Mouse (Mus musculus) gastrocnemius, postnatal 25 days (tissue): Measurements from ENCODE around the gene Hist1h3a. TPM values are rescaled to one million over a fixed set of nuclear protein-coding genes. Genes with fewer than 3 reads are reported as not detected.
"Not testable (repeated sequence)": the region's sequence is repeated elsewhere in the genome, so short reads cannot be mapped to it uniquely, and the experiment has no call there.

Source experiments
- DNase-seq: peaks from one replicate; pipeline ENCODE4 v3.0.0; 2022
- total RNA-seq, 2 experiments: library from RNA; stranded (reverse); gene quantifications; 1 replicate in 1 of 2; 2 replicates in 1 of 2; pipeline ENCODE4 v1.2.3; 2021

Gene Hist1h3a
- total RNA-seq, 2 experiments from 2014 or later = 10.2 to 14.0 TPM

DNA sequence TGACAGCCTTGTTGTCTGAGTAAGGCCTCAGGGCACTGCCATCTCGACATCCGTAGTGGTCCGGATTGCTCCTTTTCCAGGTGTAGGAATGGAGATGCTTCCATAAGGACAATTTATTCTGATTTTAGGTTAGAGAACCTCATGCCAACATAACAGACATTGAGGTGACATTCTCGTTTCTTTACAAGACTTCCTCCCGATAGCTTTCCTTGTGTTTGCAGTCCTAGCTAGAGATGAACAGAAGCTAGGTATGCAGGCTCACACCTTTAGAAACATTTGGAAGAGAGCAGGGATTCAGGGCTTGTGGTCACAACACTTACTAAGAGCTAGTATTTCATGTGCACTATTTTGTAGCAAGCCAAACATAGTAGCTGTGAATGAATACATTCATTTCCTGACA, 19.0 kb downstream of the Hist1h3a start:
- no peak for DNase-seq

GRCm38 (mm10) chr13:23742007-23742406, 20.2 kb downstream of the Hist1h3a start:
- no peak for DNase-seq

- no peak for DNase-seq
Measured at GRCm38 (mm10) chr13:23740910-23741309, 21.3 kb downstream of the Hist1h3a start.

DNA sequence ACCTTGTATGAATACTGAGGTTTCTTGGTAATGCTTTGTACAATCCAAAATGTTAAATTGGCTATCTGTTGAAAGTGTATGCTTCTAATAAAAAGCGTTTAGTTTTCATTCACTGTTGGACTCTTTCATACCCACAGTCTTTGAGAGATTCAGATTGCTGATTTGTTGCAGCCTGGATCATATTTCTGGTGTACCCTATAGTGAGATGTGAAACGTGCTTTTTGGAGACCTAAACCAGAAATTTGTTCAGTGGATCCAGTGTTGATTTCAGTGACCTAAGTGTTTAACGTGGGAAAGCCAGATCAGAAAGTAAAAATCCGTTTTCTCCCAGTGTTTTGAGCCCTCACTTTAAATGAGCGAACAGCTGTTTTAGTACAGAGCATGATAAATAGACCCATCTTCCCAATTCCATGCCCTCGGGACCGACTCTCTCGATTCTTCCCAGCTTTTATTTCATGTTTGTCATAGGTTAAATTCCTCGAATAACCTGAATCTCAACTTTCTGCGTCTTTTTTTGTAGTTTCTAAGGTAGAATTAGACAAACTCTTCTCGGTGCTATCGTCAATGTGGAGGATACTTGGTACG, 21.8 kb downstream of the Hist1h3a start:
- no peak for DNase-seq

DNA sequence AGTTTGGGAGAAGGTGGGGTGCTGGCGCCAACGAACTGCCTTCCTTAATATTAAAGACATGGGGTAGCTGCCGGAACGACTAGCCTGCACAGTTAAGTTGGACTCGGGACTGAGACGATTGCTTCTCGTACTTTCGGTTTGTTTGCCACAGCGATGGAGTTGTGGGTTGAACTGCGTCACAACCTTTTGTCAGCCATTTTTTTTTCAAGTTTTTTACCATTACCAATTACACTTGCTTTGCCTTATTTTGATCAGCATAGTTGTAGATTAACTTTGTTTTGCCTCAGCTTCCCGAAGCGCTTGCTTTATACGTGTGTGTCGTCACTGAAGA, 22.3 kb downstream of the Hist1h3a start:
- no peak for DNase-seq

- peak; percentile 94 for DNase-seq
Measured at GRCm38 (mm10) chr13:23739069-23739921, 22.9 kb downstream of the Hist1h3a start.

DNA sequence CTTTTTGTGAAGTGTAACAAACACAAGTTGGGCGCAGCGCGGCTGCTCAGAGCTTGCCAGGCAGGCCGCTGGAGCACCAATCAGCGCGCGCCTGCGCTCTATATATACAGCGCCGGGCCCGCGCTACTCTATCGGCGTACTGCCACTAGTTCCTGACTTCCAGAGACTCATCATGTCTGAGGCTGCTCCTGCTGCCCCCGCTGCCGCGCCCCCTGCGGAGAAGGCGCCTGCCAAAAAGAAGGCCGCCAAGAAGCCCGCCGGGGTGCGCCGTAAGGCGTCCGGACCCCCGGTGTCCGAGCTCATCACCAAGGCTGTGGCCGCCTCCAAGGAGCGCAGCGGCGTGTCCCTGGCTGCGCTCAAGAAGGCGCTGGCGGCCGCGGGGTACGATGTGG, 23.5 kb downstream of the Hist1h3a start, which contains the start of gene Hist1h1c:
Hist1h1c (plus strand) TSS at position 132 of the 392 bp plus-strand sequence.
- DNase-seq = peak; percentile 89

DNA sequence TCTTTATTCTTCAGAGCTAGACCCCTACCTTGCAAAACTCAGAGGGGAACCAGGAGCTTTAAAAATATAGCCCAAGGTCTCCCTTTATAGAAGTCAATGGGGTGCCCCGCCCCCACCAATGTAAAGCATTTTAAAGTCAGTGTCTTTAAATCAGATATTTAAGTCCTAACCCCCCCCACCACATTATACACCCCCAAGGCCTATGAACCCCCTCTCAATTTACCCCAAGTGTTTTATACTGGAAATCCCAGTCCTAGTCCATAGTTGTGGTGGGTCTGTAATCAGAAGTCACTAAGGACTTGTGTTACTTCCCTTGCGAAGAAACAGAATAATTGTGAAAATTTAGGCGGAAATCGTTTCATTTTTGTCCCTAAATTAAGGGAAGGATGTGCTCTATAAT, 24.1 kb downstream of the Hist1h3a start:
- DNase-seq = no peak

GRCm38 (mm10) chr13:23737091-23737490, 25.1 kb downstream of the Hist1h3a start:
- DNase-seq = no peak

- no peak for DNase-seq
Measured at GRCm38 (mm10) chr13:23732156-23732804, 29.9 kb downstream of the Hist1h3a start.

DNA sequence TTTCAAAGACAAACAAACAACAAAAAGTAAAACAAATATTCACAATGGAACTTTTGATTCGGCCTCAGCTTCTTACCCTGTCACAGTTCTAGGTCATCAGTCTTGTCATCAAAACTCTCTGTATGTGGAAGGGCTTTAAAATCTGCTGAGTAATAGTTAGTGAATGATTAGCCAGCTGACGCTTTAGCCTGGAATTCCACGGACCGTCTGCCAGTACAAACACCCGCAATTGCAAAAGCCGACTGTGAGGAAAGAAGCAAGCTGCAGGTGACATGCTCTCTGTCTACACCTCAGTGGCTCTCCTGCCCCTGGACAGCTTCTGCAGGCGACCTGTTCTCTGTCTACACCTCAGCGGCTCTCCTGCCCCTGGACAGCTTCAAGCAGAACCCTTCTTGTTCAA, 31.7 kb downstream of the Hist1h3a start:
- DNase-seq = no peak

DNA sequence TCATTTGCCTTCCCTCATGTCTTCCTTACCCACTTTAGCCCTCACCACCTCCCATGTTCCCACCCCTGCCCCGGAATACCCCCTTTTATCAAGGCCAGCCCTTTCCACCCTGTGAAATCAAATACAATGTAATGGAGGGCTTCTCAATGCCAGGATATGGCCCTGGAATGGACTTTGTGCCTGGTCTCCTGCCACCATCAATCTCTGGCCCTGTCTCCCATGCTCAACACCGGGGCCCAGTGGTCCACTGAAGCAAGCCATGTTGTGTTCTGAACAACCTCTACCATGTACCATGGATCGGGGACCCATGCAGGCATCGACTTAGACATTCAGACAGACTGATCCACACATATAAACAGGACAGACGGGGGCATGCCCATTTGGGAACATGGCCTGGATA, 32.5 kb downstream of the Hist1h3a start:
- DNase-seq = no peak

- no peak for DNase-seq
Measured at GRCm38 (mm10) chr13:23729192-23729525, 33.0 kb downstream of the Hist1h3a start.

- no peak for DNase-seq
Measured at GRCm38 (mm10) chr13:23728472-23729191, 33.6 kb downstream of the Hist1h3a start.

DNA sequence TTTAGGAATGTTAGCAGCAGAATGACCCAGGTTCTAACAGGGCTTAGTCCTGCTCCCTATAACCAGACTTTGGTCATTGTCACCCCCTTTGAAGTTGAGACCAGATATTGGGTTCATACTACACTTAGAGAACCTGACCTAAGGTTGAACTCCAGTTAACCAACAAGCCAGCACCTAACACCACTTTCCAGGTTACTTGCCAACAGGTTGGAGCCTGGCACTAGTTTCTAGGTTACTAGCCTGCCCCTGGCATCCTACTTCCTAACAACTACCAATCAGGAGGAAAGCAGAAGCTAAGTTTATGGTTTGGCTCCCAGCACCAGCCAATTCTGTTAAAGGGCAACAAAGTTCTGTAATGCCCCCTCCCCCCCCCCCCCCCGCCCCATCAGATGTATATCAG, 37.0 kb downstream of the Hist1h3a start:
- DNase-seq = no peak

DNA sequence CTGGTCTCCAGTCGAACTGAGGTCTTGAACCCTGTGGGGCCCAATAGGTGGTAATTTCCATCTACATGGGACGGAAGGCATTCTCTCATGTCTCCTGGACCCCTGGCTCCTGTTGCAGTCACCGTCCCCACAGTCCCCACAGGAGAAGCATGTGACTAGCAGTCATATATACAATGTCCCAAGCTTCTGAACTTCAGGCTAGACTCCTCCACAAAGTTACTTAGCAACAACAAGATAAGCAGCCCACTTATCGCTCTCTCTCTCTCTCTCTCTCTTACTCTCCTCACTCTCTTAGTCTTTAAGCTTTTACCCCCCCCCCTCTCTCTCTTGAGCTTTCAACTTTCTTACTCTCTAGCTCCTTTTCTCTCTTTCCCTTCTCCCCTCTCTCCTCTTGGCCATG, 37.9 kb downstream of the Hist1h3a start:
- DNase-seq = no peak

DNA sequence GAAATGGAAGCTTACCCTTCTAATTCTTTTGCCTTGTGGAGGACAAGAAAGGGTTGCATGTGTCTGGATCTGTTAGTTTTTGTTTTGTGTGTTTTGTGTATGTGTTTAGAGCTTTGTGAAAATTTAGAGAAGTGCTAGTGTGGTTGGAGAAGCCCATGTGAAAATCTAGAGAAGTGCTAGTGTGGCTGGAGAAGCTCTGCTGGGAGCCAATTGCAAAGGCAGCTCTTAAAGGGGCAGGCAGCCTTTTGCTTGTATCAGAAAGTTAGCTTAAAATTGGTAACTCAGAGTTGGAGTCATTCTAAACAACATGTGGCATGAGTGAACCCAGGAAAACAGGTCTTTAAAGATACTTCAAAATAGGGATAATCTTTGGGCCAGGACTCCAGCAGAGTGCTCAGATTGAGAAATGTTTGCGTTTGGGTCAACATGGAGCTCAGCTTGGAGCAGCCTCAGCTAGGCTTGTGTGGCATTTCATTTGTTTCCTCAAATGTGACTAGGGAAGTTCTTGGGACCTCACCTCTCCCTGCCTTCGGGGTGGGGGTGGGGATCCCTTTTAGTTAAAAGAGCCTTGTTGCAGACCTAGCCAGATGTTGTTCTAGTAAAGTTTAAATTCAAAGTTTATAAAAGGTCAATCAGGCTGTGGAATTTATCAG, 44.5 kb downstream of the Hist1h3a start:
- DNase-seq = not testable (repeated sequence)

DNA sequence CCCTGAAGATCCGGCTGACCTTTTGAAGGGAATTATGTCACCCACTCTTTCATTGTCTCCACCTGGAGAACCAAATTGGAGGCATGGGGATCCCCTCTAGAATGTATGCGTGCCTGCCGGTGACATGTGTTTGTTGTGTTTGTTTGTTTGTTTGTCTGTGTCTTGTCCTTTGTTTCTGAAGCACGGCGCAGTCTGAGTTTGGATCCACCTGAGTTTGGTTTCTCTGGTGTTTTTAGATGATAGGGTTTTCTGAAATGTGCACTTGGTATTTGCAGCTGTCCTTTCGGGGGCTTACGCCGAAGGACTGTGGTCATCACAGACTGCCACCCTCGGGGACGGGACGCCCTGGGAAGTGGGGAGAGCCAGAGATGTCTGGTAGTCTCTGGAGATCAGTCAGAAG, 45.0 kb downstream of the Hist1h3a start:
- DNase-seq = no peak

DNA sequence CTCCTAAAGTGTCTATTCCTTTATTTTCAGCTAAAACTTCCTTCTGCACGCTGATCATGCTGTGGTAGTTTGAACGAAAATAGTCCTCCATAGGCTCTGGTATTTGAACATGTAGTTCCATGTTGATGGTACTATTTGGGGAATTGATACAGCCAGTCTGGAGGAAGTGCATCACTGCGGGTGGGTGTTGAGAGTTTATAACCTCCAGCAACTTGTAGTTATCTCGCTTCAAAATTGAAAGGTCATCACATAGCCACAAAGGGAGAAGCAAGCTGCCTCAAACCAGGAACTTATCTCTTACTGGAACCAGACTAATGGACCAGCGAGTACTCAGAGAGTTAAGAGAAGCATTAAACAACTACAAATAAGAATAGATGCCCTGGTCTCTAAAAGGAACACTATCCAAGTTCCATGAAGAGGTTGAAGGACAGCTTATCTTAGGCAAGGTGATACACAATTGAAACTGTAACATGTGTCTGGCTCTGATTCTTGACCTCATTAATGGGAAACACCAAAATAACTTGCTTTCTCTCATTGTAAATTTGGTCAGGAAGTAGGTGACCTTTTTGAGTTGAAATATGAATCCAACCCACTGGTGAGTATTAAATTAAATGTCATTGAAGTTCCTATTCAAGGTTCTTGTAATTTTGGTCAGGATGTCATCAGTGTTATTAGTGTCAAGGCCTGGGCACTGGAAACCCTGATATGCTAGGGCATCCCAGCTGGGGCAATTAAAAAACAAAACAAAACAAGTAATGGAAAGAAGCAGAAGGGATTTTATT, 45.7 kb downstream of the Hist1h3a start:
- no peak for DNase-seq
